Mouse (Mus musculus) right cerebral cortex, adult 2 months (tissue): ENCODE data around the gene 9630041A04Rik.

Source experiments
- DNase-seq, 2 experiments: peaks; one replicate each; pipeline ENCODE4 v3.0.0; 2021 to 2022; ENCODE audit warnings: low spot score in 2 of 2

Gene 9630041A04Rik

GRCm38 (mm10) chr9:101919324-101919723 lies 57.7 kb downstream of the 9630041A04Rik start:
- DNase-seq = no peak

GRCm38 (mm10) chr9:101922846-101923245 lies 61.2 kb downstream of the 9630041A04Rik start:
- DNase-seq = no peak

DNA sequence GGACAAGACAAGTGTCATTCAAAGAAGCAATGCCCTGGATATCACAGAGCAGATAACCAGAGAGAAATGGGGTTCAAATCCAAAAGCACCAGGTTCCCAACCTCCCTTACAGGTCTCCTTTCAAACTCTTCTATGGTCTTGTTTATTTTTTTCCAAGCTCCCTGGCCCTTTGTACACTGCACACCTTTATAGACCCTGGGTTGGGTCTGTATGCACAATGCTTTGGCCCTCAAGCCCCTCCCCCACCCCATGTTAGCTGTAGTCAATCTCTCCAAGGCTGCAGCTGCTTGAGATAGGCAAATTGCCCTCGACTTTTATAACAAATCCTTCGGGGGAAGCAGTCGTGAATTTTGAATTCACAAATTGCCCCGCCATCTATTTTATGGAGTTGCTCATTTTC lies 63.2 kb downstream of the 9630041A04Rik start:
- DNase-seq = no peak

GRCm38 (mm10) chr9:101933946-101934573 lies 72.4 kb downstream of the 9630041A04Rik start:
- DNase-seq = no peak

GRCm38 (mm10) chr9:101934887-101935286 lies 73.2 kb downstream of the 9630041A04Rik start:
- no peak for DNase-seq

- no peak for DNase-seq
These were observed 76.4 kb downstream of the 9630041A04Rik start for GRCm38 (mm10) chr9:101938066-101938465.

DNA sequence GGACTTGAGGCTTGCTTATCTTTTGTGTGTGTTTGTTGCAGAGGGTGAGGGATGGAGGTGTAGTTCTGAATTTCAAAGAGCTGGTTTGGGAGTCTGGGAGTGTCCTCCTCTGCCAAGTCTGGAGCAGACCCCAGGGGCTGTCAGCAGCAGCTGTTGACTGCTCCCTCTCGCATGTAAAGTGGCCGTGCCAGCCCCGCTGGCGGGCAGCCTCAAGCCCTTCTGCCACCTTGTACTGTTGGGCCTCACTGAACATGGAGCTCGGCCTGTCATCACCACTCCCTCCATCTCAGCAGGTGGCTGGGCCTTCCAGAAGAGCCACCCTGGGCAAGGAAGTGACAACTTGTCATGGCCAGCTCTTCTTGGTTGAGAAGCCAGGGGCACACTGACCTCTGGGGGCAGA lies 77.4 kb downstream of the 9630041A04Rik start:
- DNase-seq = no peak

GRCm38 (mm10) chr9:101940182-101940581 lies 78.5 kb downstream of the 9630041A04Rik start:
- no peak for DNase-seq

DNA sequence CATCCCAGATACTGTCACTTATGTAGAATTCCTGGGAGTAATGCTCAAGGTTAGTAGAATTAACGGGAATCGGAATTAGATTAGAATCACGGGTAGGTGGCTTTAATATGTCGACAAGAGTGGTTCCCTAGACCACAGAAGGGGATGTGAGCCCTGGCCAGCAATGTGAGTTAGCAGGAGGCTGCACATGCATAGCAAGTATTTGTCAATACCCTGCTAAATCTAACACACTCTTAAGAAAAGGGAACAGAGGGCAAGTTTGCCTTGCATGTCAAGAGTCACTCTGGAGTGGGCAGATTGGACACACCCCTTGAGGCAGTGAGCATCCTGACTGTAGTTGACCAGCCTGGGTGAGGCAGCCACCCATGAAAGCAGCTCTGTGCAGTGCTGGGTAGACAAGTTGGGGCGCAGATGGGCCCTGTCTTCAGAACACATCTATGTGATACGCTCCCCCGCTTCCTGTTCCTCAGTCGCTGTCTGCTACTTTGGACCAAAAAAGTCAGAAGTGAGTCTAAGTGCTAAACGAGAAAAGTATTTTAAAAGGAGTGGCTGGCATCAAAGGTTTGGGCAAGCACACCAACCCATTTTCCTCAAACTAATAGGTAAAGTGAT lies 80.5 kb downstream of the 9630041A04Rik start:
- DNase-seq = no peak

DNA sequence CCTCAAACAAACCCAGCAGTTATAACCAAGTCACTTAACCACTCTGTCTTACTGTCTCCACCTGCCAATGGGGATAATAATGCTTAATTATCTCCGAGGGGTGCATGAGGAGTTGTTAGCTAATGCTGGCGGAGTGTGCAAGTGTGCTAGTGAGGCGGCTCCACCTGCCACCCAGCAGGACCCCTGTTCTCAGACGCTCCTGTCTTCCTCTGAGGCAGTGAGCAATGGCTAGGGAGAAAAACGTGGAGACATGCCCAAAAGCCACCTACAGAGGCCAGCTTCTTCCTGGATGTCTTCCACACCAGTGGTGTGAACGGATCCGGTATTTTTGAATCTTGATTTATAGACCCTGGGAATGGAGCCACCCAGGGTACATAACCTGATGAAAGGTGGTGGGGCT lies 83.7 kb downstream of the 9630041A04Rik start:
- no peak for DNase-seq

DNA sequence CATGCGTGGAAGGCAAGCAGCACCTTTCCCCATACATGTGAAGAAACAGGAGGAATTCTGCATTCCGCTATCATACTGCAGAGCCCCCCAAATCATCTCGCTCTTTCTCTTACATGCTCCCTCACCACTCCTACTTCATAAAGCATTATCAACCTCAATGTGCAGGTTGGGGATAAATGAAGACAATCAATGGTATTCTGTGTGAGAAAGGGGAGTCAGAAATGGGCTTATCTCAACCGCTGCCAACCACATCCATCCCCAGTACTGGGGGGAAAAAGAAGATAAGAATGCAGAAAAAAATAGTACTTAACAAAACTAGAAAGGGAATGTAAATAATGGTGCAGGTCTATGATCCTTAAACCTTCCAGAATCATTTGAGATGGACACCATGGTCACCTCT lies 84.2 kb downstream of the 9630041A04Rik start:
- no peak for DNase-seq

DNA sequence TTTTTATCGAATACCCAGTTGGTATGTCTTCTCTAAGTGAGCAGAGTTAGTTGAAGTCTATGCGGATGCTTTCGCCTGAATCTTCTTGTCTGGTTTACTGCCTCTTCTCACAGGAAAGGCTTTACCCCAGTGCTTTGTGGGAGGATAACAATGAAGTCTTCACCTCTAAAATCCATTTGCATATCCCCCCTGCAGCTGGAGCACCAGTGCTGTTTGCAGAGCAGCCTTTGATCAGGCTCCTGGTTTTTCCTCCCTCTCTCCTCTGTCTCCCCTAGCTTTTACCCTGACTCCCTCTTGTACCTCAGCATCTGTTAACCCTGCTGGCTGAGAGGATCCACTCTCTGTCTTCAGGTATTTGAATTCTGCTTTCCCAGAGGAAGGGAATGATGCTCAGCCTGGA lies 88.5 kb downstream of the 9630041A04Rik start:
- DNase-seq = no peak

- no peak for DNase-seq
These were observed 92.9 kb downstream of the 9630041A04Rik start for GRCm38 (mm10) chr9:101954529-101954928.

GRCm38 (mm10) chr9:101956228-101956627 lies 94.6 kb downstream of the 9630041A04Rik start:
- no peak for DNase-seq

DNA sequence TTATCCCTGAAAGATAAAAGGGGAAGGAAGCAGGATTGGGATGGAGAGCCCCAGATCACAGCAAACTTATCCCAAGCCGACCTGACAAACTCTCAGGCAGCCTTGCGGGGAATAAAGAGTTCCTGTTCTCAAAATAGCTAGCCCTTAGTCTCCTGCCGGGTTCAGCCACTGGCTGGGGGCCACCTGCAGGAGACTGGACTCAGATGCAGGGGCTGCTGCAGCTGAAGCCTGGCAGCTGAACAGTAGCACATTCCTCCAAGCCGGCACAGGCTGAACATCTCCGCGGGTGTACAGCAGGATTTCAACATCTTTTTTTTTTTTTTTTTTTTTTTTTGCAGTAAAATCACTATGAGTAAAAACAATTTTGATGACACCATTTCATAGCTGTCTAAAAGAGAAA lies 110.2 kb downstream of the 9630041A04Rik start:
- no peak for DNase-seq

GRCm38 (mm10) chr9:101972314-101972713 lies 110.7 kb downstream of the 9630041A04Rik start:
- no peak for DNase-seq

GRCm38 (mm10) chr9:101976884-101977465 lies 115.3 kb downstream of the 9630041A04Rik start:
- no peak for DNase-seq

DNA sequence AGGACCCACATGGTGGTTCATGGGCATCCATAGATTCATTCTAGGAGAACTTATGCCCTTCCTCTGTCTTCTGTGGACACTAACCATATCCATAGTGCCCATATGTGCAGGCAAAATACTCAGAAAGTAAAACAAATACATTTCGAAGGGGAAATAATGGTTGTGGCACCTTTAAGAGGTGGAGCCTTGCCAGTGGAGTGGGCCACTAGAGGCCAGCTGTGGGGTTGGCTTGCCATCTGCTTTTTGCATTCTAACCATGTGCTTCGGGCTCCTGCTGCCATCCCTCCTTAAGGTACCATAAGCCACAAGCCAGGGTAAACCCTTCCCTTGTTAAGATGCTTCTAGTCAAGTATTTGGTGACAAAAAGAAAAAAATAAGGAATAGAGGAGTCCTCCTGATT lies 119.5 kb downstream of the 9630041A04Rik start:
- DNase-seq = no peak

DNA sequence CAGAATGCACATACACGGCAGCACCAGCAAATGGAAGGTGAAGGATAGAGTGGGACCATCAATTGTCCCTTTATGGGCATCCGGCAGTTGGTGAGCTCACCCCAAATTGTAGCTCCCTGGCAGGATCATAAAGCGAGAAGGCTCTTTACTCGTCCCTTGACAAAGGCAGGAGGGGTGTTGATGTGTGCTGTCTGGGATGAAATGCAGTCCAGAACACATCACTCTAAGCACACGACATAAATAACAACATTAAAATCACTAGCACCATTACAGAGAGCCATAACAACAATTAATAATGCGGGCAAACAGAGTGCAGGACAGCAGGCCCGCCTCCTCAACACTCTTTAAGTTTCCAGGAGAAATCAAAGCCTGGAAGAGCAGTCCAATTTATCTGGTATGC lies 120.7 kb downstream of the 9630041A04Rik start:
- DNase-seq = no peak

- DNase-seq = no peak
These were observed 125.3 kb downstream of the 9630041A04Rik start for GRCm38 (mm10) chr9:101986910-101987309.

- DNase-seq = no peak
These were observed 128.4 kb downstream of the 9630041A04Rik start for GRCm38 (mm10) chr9:101990032-101990431.

DNA sequence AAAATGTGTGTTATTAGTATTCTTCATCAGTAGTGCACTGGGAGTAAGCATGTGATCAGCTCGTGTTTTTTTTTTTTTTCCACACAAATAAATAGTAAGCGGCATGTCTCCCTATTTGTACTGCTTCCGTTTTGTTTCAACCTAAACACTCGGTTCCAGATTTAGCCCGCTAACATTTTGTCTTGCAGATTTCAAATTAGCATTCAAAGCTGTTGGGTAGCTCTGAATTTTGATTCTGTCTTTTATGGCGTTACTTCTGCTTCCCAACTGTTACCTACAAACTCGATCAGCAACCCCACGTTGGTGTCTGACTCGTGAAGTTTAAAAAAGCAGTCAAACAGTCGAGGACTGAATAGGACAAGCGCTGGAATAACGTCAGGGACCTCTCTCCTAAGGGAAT lies 129.2 kb downstream of the 9630041A04Rik start:
- no peak for DNase-seq
